Mouse (Mus musculus): Measurements from ENCODE around the gene Cdhr3.

DNA sequence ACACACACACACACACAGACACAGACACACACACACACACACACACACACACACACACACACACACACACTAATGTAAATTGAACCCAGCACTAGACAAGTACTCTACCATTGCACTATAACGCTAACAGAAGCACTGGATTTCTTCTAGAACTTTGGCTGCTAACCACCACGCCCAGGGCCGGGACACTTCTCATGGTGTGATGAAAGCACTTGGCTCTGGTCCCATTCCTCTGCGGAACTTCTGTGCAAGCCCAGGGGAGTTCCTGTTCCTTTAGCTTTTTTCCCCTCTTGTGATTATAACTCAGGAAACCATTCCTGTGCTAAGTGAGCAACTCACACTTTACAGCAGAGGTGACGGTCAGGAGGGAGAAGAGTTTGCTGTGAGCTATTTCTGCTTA lies 9.3 kb downstream of the Cdhr3 start:
- no peak for TF ChIP-seq CTCF (IDR thresholded peaks at IDR 0.05; ENCODE audit: low read depth)
- TF ChIP-seq EP300 (IDR thresholded peaks at IDR 0.05; ENCODE audit: low read depth), result no peak

Data from liver, embryonic 14.5 days (tissue).